Comparison of ENCODE assay signal across 30 mouse cellular contexts in the genomic region with DNA sequence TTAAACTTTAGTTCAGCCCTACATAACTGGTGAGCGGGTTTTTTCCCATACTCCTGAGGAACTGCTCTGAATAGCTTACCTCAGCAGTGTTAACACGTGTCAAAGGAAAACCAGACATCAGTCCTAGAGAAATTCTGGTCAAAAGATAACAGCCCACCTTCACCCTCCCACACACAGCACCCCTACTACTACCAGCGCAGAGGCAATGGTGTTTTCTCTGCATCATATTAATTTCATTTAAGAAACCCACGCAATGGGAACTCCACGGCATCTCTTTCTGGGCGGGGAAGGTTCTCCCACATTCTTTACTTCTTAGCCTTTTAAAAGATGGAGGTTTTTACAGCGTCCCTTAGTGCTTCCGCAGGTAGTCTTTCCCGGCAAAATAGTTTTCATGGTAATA.
DNase-seq lines count a peak whose midpoint lies in the region; ATAC-seq lines count a peak whose summit lies in the region.
"Had no signal": no experiment of that assay in that cellular context is flagged by ENCODE, and none has a peak within 500 bp of the region (broad histone marks: within the 10 kb centered on the region; RNA-seq: fewer than 3 reads in every experiment).

No protein-coding gene starts in this region.

- DNase-seq in heart, postnatal 4 days = no peak
- DNase-seq in heart, adult 9 months (ENCODE audit: low spot score in 2 of 2) = no peak
- DNase-seq: adrenal gland, postnatal 14 days; cerebellum, adult 11-12 months; cerebellum, adult 9-11 months; embryo, embryonic 11 days; gastrocnemius, adult 2 months; gastrocnemius, postnatal 36 days; heart, postnatal 10 days; kidney, adult 8-10 months; kidney, postnatal 4 days; liver; lung, adult 2 months; lung, postnatal 10 days; spleen, adult 18-20 months; thymus, postnatal 14 days had no signal

- peak overlapping the region; percentile 43 for H3K4me2 ChIP-seq in heart, embryonic 11.5 days
- H3K4me2 ChIP-seq in heart, embryonic 16.5 days (ENCODE audit: low read depth, low read length) = peak overlapping the region; percentile 43
- peak overlapping the region; percentile 31; the same call in 1 of the 2 replicates for H3K4me2 ChIP-seq in midbrain, embryonic 16.5 days (ENCODE audit: low read length)
- H3K4me2 ChIP-seq in midbrain, embryonic 15.5 days = no peak overlapping the region
- H3K4me2 ChIP-seq: embryonic facial prominence, embryonic 13.5 days; hindbrain, embryonic 13.5 days had no signal

- no peak for ATAC-seq in heart, embryonic 11.5 days (replicated peaks; ENCODE audit: insufficient number of reproducible peaks, low FRiP score, low TSS enrichment)
- no peak for ATAC-seq in heart, embryonic 16.5 days (replicated peaks; ENCODE audit: extremely low read depth, insufficient read depth, low FRiP score)
- no peak for ATAC-seq in midbrain, embryonic 16.5 days
- no peak for ATAC-seq in midbrain, embryonic 15.5 days (replicated peaks)
- no peak for ATAC-seq in cerebellum, adult (ENCODE audit: insufficient number of reproducible peaks, low FRiP score, low TSS enrichment)
- ATAC-seq: CD4-positive, CD25-positive, alpha-beta regulatory T cell, adult 4 months; forebrain, embryonic 16.5 days; intestine, embryonic 16.5 days had no signal

- peak overlapping the region; percentile 4; the same call in 1 of the 2 replicates for H3K9ac ChIP-seq in heart, embryonic 11.5 days (ENCODE audit: low read depth, low read length)
- H3K9ac ChIP-seq in heart, embryonic 16.5 days (ENCODE audit: low read length) = no peak overlapping the region
- H3K9ac ChIP-seq in midbrain, embryonic 16.5 days (ENCODE audit: low read depth, low read length) = no peak overlapping the region
- H3K9ac ChIP-seq in midbrain, embryonic 15.5 days = no peak overlapping the region
- H3K9ac ChIP-seq: embryonic facial prominence, embryonic 13.5 days; hindbrain, embryonic 13.5 days; liver, embryonic 14.5 days had no signal

- H3K9me3 ChIP-seq in heart, embryonic 11.5 days (replicated peaks; ENCODE audit: control insufficient read depth, low read length) = no peaks in the 10 kb centered on the region
- peaks cover 3% of the 10 kb centered on the region; the same call in 1 of the 2 replicates for H3K9me3 ChIP-seq in heart, embryonic 16.5 days (replicated peaks; ENCODE audit: control insufficient read depth, low read length)
- H3K9me3 ChIP-seq in midbrain, embryonic 16.5 days (replicated peaks; ENCODE audit: control insufficient read depth, low read length, poor library complexity, severe bottlenecking) = 0 out of 2 replicates have a peak, but pooled peaks cover 2% of the 10 kb centered on the region
- no peaks in the 10 kb centered on the region for H3K9me3 ChIP-seq in midbrain, embryonic 15.5 days

- 49% methylated on average over 9 of the region's 9 CpGs for WGBS in heart, embryonic 11.5 days (ENCODE audit: insufficient replicate concordance)
- 42% methylated on average over 9 of the region's 9 CpGs for WGBS in heart, embryonic 16.5 days
- WGBS in midbrain, embryonic 16.5 days = 79% methylated on average over 9 of the region's 9 CpGs
- 80% methylated on average over 9 of the region's 9 CpGs for WGBS in midbrain, embryonic 15.5 days

- no peaks in the 10 kb centered on the region for H3K27me3 ChIP-seq in heart, embryonic 11.5 days (ENCODE audit: control insufficient read depth, insufficient read depth, low read length)
- H3K27me3 ChIP-seq in heart, embryonic 16.5 days (ENCODE audit: control insufficient read depth, insufficient read depth, low read length) = no peaks in the 10 kb centered on the region
- H3K27me3 ChIP-seq in midbrain, embryonic 16.5 days (ENCODE audit: control insufficient read depth, insufficient read depth, low read depth, low read length) = no peaks in the 10 kb centered on the region
- no peaks in the 10 kb centered on the region for H3K27me3 ChIP-seq in midbrain, embryonic 15.5 days (replicated peaks)
- H3K27me3 ChIP-seq: hindbrain, embryonic 13.5 days had no signal

- H3K4me1 ChIP-seq in heart, embryonic 11.5 days (ENCODE audit: control insufficient read depth, insufficient read depth, low read length) = peaks cover 6% of the 10 kb centered on the region; the same call in 1 of the 2 replicates
- no peaks in the 10 kb centered on the region for H3K4me1 ChIP-seq in heart, embryonic 16.5 days (ENCODE audit: control insufficient read depth, insufficient read depth, low read length)
- H3K4me1 ChIP-seq in midbrain, embryonic 16.5 days (ENCODE audit: control insufficient read depth, insufficient read depth, low read length) = 0 out of 2 replicates have a peak, but pooled peaks cover 2% of the 10 kb centered on the region
- H3K4me1 ChIP-seq in midbrain, embryonic 15.5 days = peaks cover 6% of the 10 kb centered on the region; the same call in 1 of the 2 replicates

- no peak overlapping the region for H3K27ac ChIP-seq in heart, embryonic 11.5 days (ENCODE audit: low read depth, low read length)
- H3K27ac ChIP-seq in heart, embryonic 16.5 days (ENCODE audit: low read length) = no peak overlapping the region
- H3K27ac ChIP-seq in midbrain, embryonic 16.5 days (ENCODE audit: low read length) = no peak overlapping the region
- H3K27ac ChIP-seq in midbrain, embryonic 15.5 days = no peak overlapping the region
- H3K27ac ChIP-seq: embryonic facial prominence, embryonic 13.5 days; gastrocnemius, adult 2 months; hindbrain, embryonic 13.5 days; kidney, postnatal 0 days; liver, embryonic 14.5 days; macrophage had no signal

- no peak overlapping the region for H3K4me3 ChIP-seq in heart, embryonic 11.5 days (ENCODE audit: low read depth, low read length)
- H3K4me3 ChIP-seq in heart, embryonic 16.5 days (ENCODE audit: low read length) = peak overlapping the region; percentile 15; the same call in 1 of the 2 replicates
- no peak overlapping the region for H3K4me3 ChIP-seq in midbrain, embryonic 16.5 days (ENCODE audit: low read depth, low read length)
- no peak overlapping the region for H3K4me3 ChIP-seq in midbrain, embryonic 15.5 days
- H3K4me3 ChIP-seq: embryonic facial prominence, embryonic 13.5 days; erythroblast, embryonic 14.5 days; gastrocnemius, adult 2 months; hindbrain, embryonic 13.5 days had no signal

- H3K36me3 ChIP-seq in heart, embryonic 11.5 days (ENCODE audit: control insufficient read depth, insufficient read depth, low read length) = no peaks in the 10 kb centered on the region
- no peaks in the 10 kb centered on the region for H3K36me3 ChIP-seq in heart, embryonic 16.5 days (ENCODE audit: control insufficient read depth, insufficient read depth)
- H3K36me3 ChIP-seq in midbrain, embryonic 16.5 days (ENCODE audit: control insufficient read depth, insufficient read depth, low read length) = no peaks in the 10 kb centered on the region
- H3K36me3 ChIP-seq in midbrain, embryonic 15.5 days (replicated peaks) = no peaks in the 10 kb centered on the region
- H3K36me3 ChIP-seq: embryonic facial prominence, embryonic 13.5 days; hindbrain, embryonic 13.5 days had no signal
